Mouse (Mus musculus): ENCODE data around the gene Atp5f1. TPM values are rescaled to one million over a fixed set of nuclear protein-coding genes. Genes with fewer than 3 reads are reported as not detected.
"Not testable (repeated sequence)": the region's sequence is repeated elsewhere in the genome, so short reads cannot be mapped to it uniquely, and the experiment has no call there.

Atp5f1 gene
- 100 to 1,000 TPM; 250 to 262 TPM for total RNA-seq (2021)
- long read RNA-seq, experiment 1, partial matches to known transcripts, result 191 of 195 reads
- long read RNA-seq, experiment 1, other reads (novel, unspliced or antisense), result 4 of 195 reads
- long read RNA-seq, experiment 2, partial matches to known transcripts, result 332 of 336 reads
- long read RNA-seq, experiment 2, other reads (novel, unspliced or antisense), result 3 of 336 reads

GRCm38 (mm10) chr3:105959999-105960398, at the start of gene Atp5f1:
Atp5f1 (minus strand) TSS chr3:105960099.
- TF ChIP-seq CTCF (conservative IDR thresholded peaks at IDR 0.05), result no peak
- DNase-seq (ENCODE audit: low spot score in 2 of 2), result no peak
- H3K27ac ChIP-seq, result peak within 1 kb of the TSS; percentile 100
- H3K4me3 ChIP-seq, result peak within 1 kb of the TSS; percentile 91

- H3K27ac ChIP-seq; DNase-seq (ENCODE audit: low spot score in 2 of 2): not testable (repeated sequence)
Observed at GRCm38 (mm10) chr3:106003360-106003759, 43.5 kb upstream of the Atp5f1 start.

GRCm38 (mm10) chr3:106001416-106002370, 41.8 kb upstream of the Atp5f1 start:
- TF ChIP-seq CTCF (conservative IDR thresholded peaks at IDR 0.05), result no peak
- peak; percentile 20 to 38 for DNase-seq (ENCODE audit: low spot score in 2 of 2)
- Histone ChIP-seq H3K27ac (no peak overlapping the region), H3K4me3 (peak overlapping the region; percentile 38)

More at GRCm38 (mm10) chr3:106003360-106003759, 43.5 kb upstream of the Atp5f1 start:
- not testable (repeated sequence) for H3K4me3 ChIP-seq

DNA sequence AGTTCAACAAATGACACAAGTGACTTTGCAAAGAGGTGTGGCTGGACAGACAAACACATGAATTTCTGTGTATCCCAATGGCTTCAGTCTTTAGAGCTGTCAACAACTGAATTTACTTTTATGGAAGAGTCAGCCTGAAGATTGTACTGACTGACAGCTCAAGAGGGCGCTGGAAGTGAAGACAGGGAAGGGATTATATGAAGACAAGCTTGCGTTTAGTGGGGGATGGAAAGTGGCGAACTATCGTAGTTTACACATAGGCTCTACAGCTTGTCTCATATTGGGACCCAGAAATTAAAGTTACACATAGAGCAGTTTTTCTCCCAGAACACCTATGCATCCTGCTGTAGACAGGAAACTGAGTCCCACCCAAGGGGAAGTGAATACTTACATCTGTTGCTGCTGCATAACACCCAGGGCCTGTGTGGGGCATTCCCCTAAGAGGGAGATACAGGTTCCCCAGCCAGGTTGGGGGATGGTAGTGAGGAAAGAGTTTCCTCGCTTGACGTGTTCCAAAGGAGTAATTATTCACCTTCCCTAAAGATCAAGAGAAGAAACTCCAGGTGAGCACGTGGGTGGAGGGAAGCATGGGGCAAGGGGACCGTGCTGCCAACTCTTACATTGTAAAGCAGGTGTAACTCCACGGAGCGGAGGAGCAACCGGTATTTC, 40.9 kb upstream of the Atp5f1 start:
- no peak for DNase-seq (ENCODE audit: low spot score in 2 of 2)
- Histone ChIP-seq H3K27ac (no peak overlapping the region), H3K4me3 (peak overlapping the region; percentile 38)
- TF ChIP-seq CTCF (conservative IDR thresholded peaks at IDR 0.05), result no peak

- DNase-seq (ENCODE audit: low spot score in 2 of 2), result no peak
Observed at GRCm38 (mm10) chr3:105994730-105995129, 34.8 kb upstream of the Atp5f1 start.

DNA sequence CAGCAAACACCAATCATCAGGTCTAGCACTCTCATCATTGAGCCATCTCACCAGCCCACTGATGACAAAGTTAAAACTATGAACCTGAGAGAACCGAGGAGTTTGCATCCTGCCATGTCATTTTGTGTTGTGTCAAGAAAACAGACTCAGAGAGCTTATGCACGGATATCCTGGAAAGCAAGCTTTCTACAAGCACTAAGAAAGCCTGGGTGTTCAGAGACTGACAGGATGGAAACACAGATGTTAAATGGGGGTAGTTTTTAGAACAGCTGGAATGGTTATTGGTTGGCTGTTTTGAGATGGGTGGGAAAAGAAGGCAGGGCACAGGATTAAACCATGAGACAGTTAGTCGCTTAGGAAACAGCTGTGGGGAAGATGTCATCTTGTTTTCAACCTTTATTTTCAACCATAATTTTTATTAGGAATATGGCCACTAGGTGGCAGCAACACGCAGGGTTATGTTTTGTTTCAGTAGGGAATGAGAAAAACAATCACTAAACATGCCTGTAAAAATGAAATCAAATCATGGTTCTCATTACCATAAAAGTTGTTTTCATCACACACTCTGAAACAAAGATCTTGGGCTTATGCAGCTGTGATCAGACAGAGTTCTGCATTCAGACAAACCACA, 31.9 kb upstream of the Atp5f1 start:
- peak; percentile 55 to 73 for DNase-seq (ENCODE audit: low spot score in 2 of 2)
- Histone ChIP-seq H3K27ac (no peak overlapping the region), H3K4me3 (no peak overlapping the region)
- peak; percentile 88 for TF ChIP-seq CTCF (conservative IDR thresholded peaks at IDR 0.05)

More at GRCm38 (mm10) chr3:105994730-105995129, 34.8 kb upstream of the Atp5f1 start:
- Histone ChIP-seq H3K27ac (no peak overlapping the region), H3K4me3 (no peak overlapping the region)
- TF ChIP-seq CTCF (conservative IDR thresholded peaks at IDR 0.05), result no peak

- H3K4me3 ChIP-seq; DNase-seq (ENCODE audit: low spot score in 2 of 2); H3K27ac ChIP-seq: not testable (repeated sequence)
Observed at GRCm38 (mm10) chr3:105989611-105990010, 29.7 kb upstream of the Atp5f1 start.

DNA sequence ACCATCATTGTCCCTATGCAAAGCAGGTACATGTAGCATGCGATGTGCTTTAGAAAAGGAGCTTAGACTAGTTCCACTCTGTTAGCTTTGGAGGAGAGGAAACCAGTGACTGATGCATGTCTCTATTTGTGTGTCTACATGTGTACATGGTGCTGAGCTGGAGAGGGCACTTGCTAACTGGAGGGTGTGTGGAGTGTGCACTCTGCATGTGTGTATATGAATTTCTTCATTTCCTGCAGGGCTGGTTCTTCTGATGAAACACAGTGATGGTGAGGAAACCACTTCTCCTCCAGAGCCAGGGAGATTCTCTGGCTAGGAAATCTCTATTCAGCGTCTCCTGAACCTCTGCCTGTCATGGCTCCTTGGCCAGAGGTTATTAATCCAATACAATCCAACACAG, 14.3 kb upstream of the Atp5f1 start:
- no peak for DNase-seq (ENCODE audit: low spot score in 2 of 2)

GRCm38 (mm10) chr3:105973411-105973810, 13.5 kb upstream of the Atp5f1 start, which contains the start of gene Ovgp1:
Ovgp1 (plus strand) TSS chr3:105973711.
- no peak for TF ChIP-seq CTCF (conservative IDR thresholded peaks at IDR 0.05)
- H3K4me3 ChIP-seq, result no peak within 1 kb of the TSS
- H3K27ac ChIP-seq, result no peak within 1 kb of the TSS
- DNase-seq (ENCODE audit: low spot score in 2 of 2), result no peak

More for the DNA sequence above, 14.3 kb upstream of the Atp5f1 start:
- no peak overlapping the region for H3K4me3 ChIP-seq
- no peak for TF ChIP-seq CTCF (conservative IDR thresholded peaks at IDR 0.05)
- H3K27ac ChIP-seq, result no peak overlapping the region

- Histone ChIP-seq H3K4me3 (no peak overlapping the region), H3K27ac (no peak overlapping the region)
- no peak for TF ChIP-seq CTCF (conservative IDR thresholded peaks at IDR 0.05)
- DNase-seq (ENCODE audit: low spot score in 2 of 2), result no peak
Observed at GRCm38 (mm10) chr3:105971831-105972446, 12.0 kb upstream of the Atp5f1 start.

GRCm38 (mm10) chr3:105960700-105961099, 801 bp upstream of the Atp5f1 start:
- DNase-seq (ENCODE audit: low spot score in 2 of 2), result no peak
- peak; percentile 65 for TF ChIP-seq CTCF (conservative IDR thresholded peaks at IDR 0.05)

DNA sequence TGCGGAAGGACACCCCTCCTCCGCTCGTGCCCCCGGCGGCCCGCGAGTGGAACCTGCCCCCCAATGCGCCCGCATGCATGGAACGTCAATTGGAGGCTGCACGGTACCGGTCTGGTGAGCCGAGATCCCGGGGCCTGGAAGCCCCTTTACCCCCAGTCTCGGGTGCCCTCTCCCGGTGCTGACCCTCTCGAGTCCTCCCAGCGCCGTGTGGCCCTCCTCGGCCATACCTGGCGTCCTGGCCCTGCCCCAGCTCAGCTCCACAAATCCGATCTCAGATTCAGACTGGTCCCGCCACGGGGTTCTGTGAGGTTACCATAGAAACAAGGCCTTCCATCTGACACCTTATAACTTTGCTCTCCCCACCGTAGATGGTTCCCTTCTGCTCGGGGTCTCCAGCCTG, 314 bp downstream of the Atp5f1 start:
- no peak for TF ChIP-seq CTCF (conservative IDR thresholded peaks at IDR 0.05)
- peak overlapping the region; percentile 100 for H3K27ac ChIP-seq
- DNase-seq (ENCODE audit: low spot score in 2 of 2), result peak in 1 of 2 experiments; percentile 23
- peak overlapping the region; percentile 91 for H3K4me3 ChIP-seq

More at GRCm38 (mm10) chr3:105960700-105961099, 801 bp upstream of the Atp5f1 start:
- H3K4me3 ChIP-seq, result no peak overlapping the region
- no peak overlapping the region for H3K27ac ChIP-seq

Data from layer of hippocampus, adult 2 months (tissue).